Mouse (Mus musculus) testis, adult 10 weeks (tissue): ENCODE measurements around the gene Rps25. TPM values are rescaled to one million over a fixed set of nuclear protein-coding genes. Genes with fewer than 3 reads are reported as not detected.

Source experiments
- polyA plus RNA-seq: library from polyadenylated mRNA; stranded (reverse); fragments of 350-450 nt; fragmentation: Illumina TruSeq; extraction: RNeasy Lipid Tissue Mini Kit (QIAGEN cat#74804); gene quantifications from one replicate; pipeline ENCODE4 v1.2.3, GENCODE M21; 2014; ENCODE audit warnings: low read depth, low replicate concordance

The Rps25 gene
- polyA plus RNA-seq: 518 TPM

GRCm38 (mm10) chr9:44406906-44407751 is at the start of gene Rps25, which contains the start of gene Trappc4:
Rps25 (plus strand) TSS chr9:44407139.
Trappc4 (minus strand) TSS chr9:44407600.

GRCm38 (mm10) chr9:44361190-44361917 is 45.6 kb upstream of the Rps25 start, which contains the start of gene Vps11:
Vps11 (minus strand) TSS chr9:44361670.

GRCm38 (mm10) chr9:44379054-44379834 is 27.7 kb upstream of the Rps25 start, which contains the start of gene Hyou1:
Hyou1 (plus strand) TSS chr9:44379490.

GRCm38 (mm10) chr9:44396684-44397411 is 10.1 kb upstream of the Rps25 start, which contains the start of gene Slc37a4:
Slc37a4 (plus strand) TSS chr9:44396852.

GRCm38 (mm10) chr9:44418519-44419385 is 11.8 kb downstream of the Rps25 start, which contains the start of gene Ccdc84:
Ccdc84 (minus strand) TSS chr9:44418569.

GRCm38 (mm10) chr9:44440961-44441360 is 34.0 kb downstream of the Rps25 start, which contains the start of gene Foxr1:
Foxr1 (minus strand) TSS chr9:44441136.

GRCm38 (mm10) chr9:44454891-44455220 is 47.9 kb downstream of the Rps25 start, which contains the start of gene Upk2:
Upk2 (minus strand) TSS chr9:44454976.

Other genes with a start within 250 kb of the Rps25 start
- gene Cbl, start 173.1 kb upstream of the Rps25 start, polyA plus RNA-seq: 55.7 TPM
- gene Ccdc153, start 166.5 kb upstream of the Rps25 start, polyA plus RNA-seq: 0.28 TPM
- gene Pdzd3, start 155.7 kb upstream of the Rps25 start, polyA plus RNA-seq: not detected
- not detected for gene Nlrx1, start 138.5 kb upstream of the Rps25 start, polyA plus RNA-seq
- not detected for gene Abcg4, start 118.5 kb upstream of the Rps25 start, polyA plus RNA-seq
- gene Hinfp, start 101.5 kb upstream of the Rps25 start, polyA plus RNA-seq: 8.5 TPM
- 0.56 TPM for gene C2cd2l, start 86.9 kb upstream of the Rps25 start, polyA plus RNA-seq
- 1.9 TPM for gene Dpagt1, start 81.1 kb upstream of the Rps25 start, polyA plus RNA-seq
- gene H2afx, start 72.4 kb upstream of the Rps25 start, polyA plus RNA-seq: 7.2 TPM
- 12.6 TPM for gene Hmbs, start 62.9 kb upstream of the Rps25 start, polyA plus RNA-seq
- 7.6 TPM for gene Vps11, start 45.5 kb upstream of the Rps25 start, polyA plus RNA-seq
- 30.7 TPM for gene Hyou1, start 27.6 kb upstream of the Rps25 start, polyA plus RNA-seq
- 1.4 TPM for gene Slc37a4, start 10.3 kb upstream of the Rps25 start, polyA plus RNA-seq
- gene Trappc4, start 461 bp downstream of the Rps25 start, polyA plus RNA-seq: 43.6 TPM
- gene Ccdc84, start 11.4 kb downstream of the Rps25 start, polyA plus RNA-seq: 6.5 TPM
- gene Foxr1, start 34.0 kb downstream of the Rps25 start, polyA plus RNA-seq: 1.3 TPM
- gene Upk2, start 47.8 kb downstream of the Rps25 start, polyA plus RNA-seq: not detected
- gene Bcl9l, start 75.7 kb downstream of the Rps25 start, polyA plus RNA-seq: 0.39 TPM
- 13.8 TPM for gene Cxcr5, start 154.7 kb downstream of the Rps25 start, polyA plus RNA-seq
- gene Ddx6, start 197.8 kb downstream of the Rps25 start, polyA plus RNA-seq: 68.4 TPM